8 mouse cellular contexts compared by ENCODE assay signal in genomic region chr17:56305826-56306225, GRCm38 (mm10). TPM values are rescaled to one million over a fixed set of nuclear protein-coding genes. Genes with fewer than 3 reads are reported as not detected.
DNase-seq lines count a peak whose midpoint lies in the region; ATAC-seq and TF ChIP-seq lines count a peak whose summit lies in the region.

No protein-coding gene starts in this region.

- DNase-seq in cerebellum, adult 2 months, result no peak
- no peak for DNase-seq in cerebellum, adult 8-10 months
- peak; percentile 30 for DNase-seq in A20 (ENCODE audit: low read depth, low spot score)
- no peak for DNase-seq in forebrain, embryonic 14.5 days (ENCODE audit: low spot score)
- DNase-seq in kidney, postnatal 4 days, result peak; percentile 70 to 78
- DNase-seq in left cerebral cortex, postnatal 14 days (ENCODE audit: low spot score in 2 of 2), result no peak
- DNase-seq in Muller cell, postnatal 12 days (ENCODE audit: inconsistent ontology term), result no peak

- intact Hi-C loops in left cerebral cortex, postnatal 14 days (cut with DNase I), result no loop called here

- H3K9ac ChIP-seq in forebrain, embryonic 14.5 days (ENCODE audit: low read length), result 0 out of 2 replicates have a peak overlapping the region, but pooled peaks have one; percentile 69
- no peak overlapping the region for H3K9ac ChIP-seq in stomach, embryonic 14.5 days (replicated peaks; ENCODE audit: low read depth, low read length)

- TF ChIP-seq CTCF in cerebellum, adult 2 months (IDR thresholded peaks at IDR 0.05; ENCODE audit: borderline replicate concordance, insufficient read depth, low read depth, low read length), result peak; percentile 31; the same call in 1 of the 2 replicates

- H3K27ac ChIP-seq in cerebellum, adult 2 months (ENCODE audit: insufficient read depth, low read length), result no peak overlapping the region
- H3K27ac ChIP-seq in forebrain, embryonic 14.5 days (ENCODE audit: low read depth, low read length), result no peak overlapping the region
- H3K27ac ChIP-seq in stomach, embryonic 14.5 days (ENCODE audit: low read length), result no peak overlapping the region

- H3K4me3 ChIP-seq in cerebellum, adult 2 months (replicated peaks; ENCODE audit: insufficient read depth, low read depth, low read length), result no peak overlapping the region
- no peak overlapping the region for H3K4me3 ChIP-seq in forebrain, embryonic 14.5 days (ENCODE audit: low read depth, low read length)
- peak overlapping the region; percentile 76; the same call in 1 of the 2 replicates for H3K4me3 ChIP-seq in stomach, embryonic 14.5 days (ENCODE audit: low read depth, low read length)

- H3K27me3 ChIP-seq in cerebellum, adult 2 months (ENCODE audit: control insufficient read depth, insufficient read depth, low read length), result no peaks in the 10 kb centered on the region
- no peaks in the 10 kb centered on the region for H3K27me3 ChIP-seq in forebrain, embryonic 14.5 days (replicated peaks; ENCODE audit: control insufficient read depth, insufficient read depth, low read length)
- no peaks in the 10 kb centered on the region for H3K27me3 ChIP-seq in stomach, embryonic 14.5 days (ENCODE audit: control insufficient read depth, insufficient read depth, low read length)

- H3K4me1 ChIP-seq in cerebellum, adult 2 months (ENCODE audit: control insufficient read depth, insufficient read depth, low read length), result no peaks in the 10 kb centered on the region
- H3K4me1 ChIP-seq in forebrain, embryonic 14.5 days (ENCODE audit: control insufficient read depth, insufficient read depth, low read length), result peaks cover 24% of the 10 kb centered on the region
- H3K4me1 ChIP-seq in stomach, embryonic 14.5 days (ENCODE audit: control insufficient read depth, insufficient read depth, low read length), result peaks cover 34% of the 10 kb centered on the region

- peaks cover 37% of the 10 kb centered on the region for H3K36me3 ChIP-seq in forebrain, embryonic 14.5 days (ENCODE audit: control insufficient read depth, insufficient read depth, low read length)
- peaks cover 31% of the 10 kb centered on the region for H3K36me3 ChIP-seq in stomach, embryonic 14.5 days (ENCODE audit: control insufficient read depth, insufficient read depth, low read length)

- no peak for TF ChIP-seq POLR2A in cerebellum, adult 2 months (IDR thresholded peaks at IDR 0.05; ENCODE audit: borderline replicate concordance, insufficient read depth, low read length)

- peak overlapping the region; percentile 88; the same call in 1 of the 2 replicates for H3K4me2 ChIP-seq in forebrain, embryonic 14.5 days (ENCODE audit: low read length)
- H3K4me2 ChIP-seq in stomach, embryonic 14.5 days (replicated peaks; ENCODE audit: low read depth, low read length), result peak overlapping the region; percentile 98

- ATAC-seq in forebrain, embryonic 14.5 days, result no peak
- no peak for ATAC-seq in stomach, embryonic 14.5 days (ENCODE audit: insufficient number of reproducible peaks, insufficient read depth, low FRiP score, low read depth)

- WGBS in cerebellum, adult 2 months, result 47% methylated on average over 8 of the region's 8 CpGs
- WGBS in forebrain, embryonic 14.5 days, result 53% methylated on average over 8 of the region's 8 CpGs
- 57% methylated on average over 8 of the region's 8 CpGs for WGBS in stomach, embryonic 14.5 days

- H3K9me3 ChIP-seq in forebrain, embryonic 14.5 days (replicated peaks; ENCODE audit: control insufficient read depth, low read length), result no peaks in the 10 kb centered on the region
- no peaks in the 10 kb centered on the region for H3K9me3 ChIP-seq in stomach, embryonic 14.5 days (ENCODE audit: control insufficient read depth, low read depth, low read length)

RNA-seq across cellular contexts. Expression of gene Uhrf1, which starts 2.7 kb away (rescaled TPM):
- 0.65 and 0.71 TPM in 2 replicates for polyA plus RNA-seq in cerebellum, adult 2 months (2012; rRNA removed)
- polyA plus RNA-seq in forebrain, embryonic 14.5 days (2014; fragmentation: Nextera tagmentation; extraction: Ambion mirVana), result 38.9 and 47.4 TPM in 2 replicates
- polyA plus RNA-seq in stomach, embryonic 14.5 days (2014; fragmentation: Nextera tagmentation; extraction: Ambion mirVana), result 77.6 and 85.2 TPM in 2 replicates
- 1 to 10 TPM; 2.1 to 2.8 TPM for total RNA-seq in left cerebral cortex, postnatal 14 days (2021)

RNA-seq across cellular contexts. Expression of gene Arrdc5, which starts 5.7 kb away (rescaled TPM):
- polyA plus RNA-seq in cerebellum, adult 2 months (2012; rRNA removed), result not detected in 2 replicates
- polyA plus RNA-seq in forebrain, embryonic 14.5 days (2014; fragmentation: Nextera tagmentation; extraction: Ambion mirVana), result not detected in 2 replicates
- not detected in 2 replicates for polyA plus RNA-seq in stomach, embryonic 14.5 days (2014; fragmentation: Nextera tagmentation; extraction: Ambion mirVana)
- total RNA-seq in left cerebral cortex, postnatal 14 days (2021), result not detected

RNA-seq across cellular contexts. Expression of gene Plin3, which starts 13.2 kb away (rescaled TPM):
- 15.6 and 20.9 TPM in 2 replicates for polyA plus RNA-seq in cerebellum, adult 2 months (2012; rRNA removed)
- polyA plus RNA-seq in forebrain, embryonic 14.5 days (2014; fragmentation: Nextera tagmentation; extraction: Ambion mirVana), result 15.3 and 17.8 TPM in 2 replicates
- 70.1 and 76.6 TPM in 2 replicates for polyA plus RNA-seq in stomach, embryonic 14.5 days (2014; fragmentation: Nextera tagmentation; extraction: Ambion mirVana)
- 1 to 10 TPM; 4.8 TPM for total RNA-seq in left cerebral cortex, postnatal 14 days (2021)

RNA-seq across cellular contexts. Expression of gene Kdm4b, which starts 20.0 kb away (rescaled TPM):
- polyA plus RNA-seq in cerebellum, adult 2 months (2012; rRNA removed), result 45.8 and 50.9 TPM in 2 replicates
- 41.7 and 58.5 TPM in 2 replicates for polyA plus RNA-seq in forebrain, embryonic 14.5 days (2014; fragmentation: Nextera tagmentation; extraction: Ambion mirVana)
- polyA plus RNA-seq in stomach, embryonic 14.5 days (2014; fragmentation: Nextera tagmentation; extraction: Ambion mirVana), result 28.9 and 34.9 TPM in 2 replicates
- total RNA-seq in left cerebral cortex, postnatal 14 days (2021), result 10 to 100 TPM; 75.0 to 87.7 TPM

RNA-seq across cellular contexts. Expression of gene Ticam1, which starts 29.2 kb away (rescaled TPM):
- polyA plus RNA-seq in cerebellum, adult 2 months (2012; rRNA removed), result 4.5 and 4.7 TPM in 2 replicates
- polyA plus RNA-seq in forebrain, embryonic 14.5 days (2014; fragmentation: Nextera tagmentation; extraction: Ambion mirVana), result 1.5 and 2.2 TPM in 2 replicates
- polyA plus RNA-seq in stomach, embryonic 14.5 days (2014; fragmentation: Nextera tagmentation; extraction: Ambion mirVana), result 7.0 and 8.1 TPM in 2 replicates
- 1 to 10 TPM; 5.5 to 5.9 TPM for total RNA-seq in left cerebral cortex, postnatal 14 days (2021)

Comparison
In these comparisons a context has a peak if more than half of its experiments do, and no peak if none do; other contexts are left out.
1. DNase-seq: peak in A20 (single experiment) and kidney, postnatal 4 days (2 of 2); none in cerebellum, adult 2 months (0 of 2), cerebellum, adult 8-10 months (single experiment), forebrain, embryonic 14.5 days (single experiment), left cerebral cortex, postnatal 14 days (0 of 2) and Muller cell, postnatal 12 days (single experiment).
2. RNA of gene Uhrf1, which starts 2.7 kb away (polyA plus RNA-seq): 77.6 to 85.2 TPM in stomach, embryonic 14.5 days and 38.9 to 47.4 TPM in forebrain, embryonic 14.5 days; 0.65 to 0.71 TPM in cerebellum, adult 2 months; every median in the first group is over 10 times any median in the second.